Mouse (Mus musculus) B cell, adult 2 months (primary cell): Measurements from ENCODE around the gene Defa20.
"Not testable (repeated sequence)": the region's sequence is repeated elsewhere in the genome, so short reads cannot be mapped to it uniquely, and the experiment has no call there.

ENCODE experiments used
- DNase-seq, 2 experiments: peaks; one replicate each; pipeline ENCODE4 v3.0.0; 2022

Gene Defa20

DNA sequence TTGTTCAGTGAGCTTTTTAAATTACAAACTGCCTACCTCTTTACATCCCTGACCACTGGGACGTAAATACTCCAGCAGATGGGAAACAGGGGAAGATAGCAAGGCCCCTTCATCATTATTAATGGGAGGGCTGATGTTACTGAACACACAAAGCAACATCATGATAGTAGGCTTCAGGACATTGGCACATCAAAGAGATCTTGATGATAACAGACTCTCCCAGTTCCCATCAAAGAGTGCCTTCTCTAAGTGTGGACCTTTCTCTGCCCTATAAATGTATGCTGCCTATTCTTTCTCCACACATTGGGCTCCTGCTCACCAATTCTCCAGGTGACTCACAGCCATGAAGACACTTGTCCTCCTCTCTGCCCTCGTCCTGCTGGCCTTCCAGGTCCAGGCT lies at the start of gene Defa20:
Gene Defa20, plus strand, starts transcription at position 301 of the 400 bp plus-strand sequence.
- DNase-seq: not testable (repeated sequence)

DNA sequence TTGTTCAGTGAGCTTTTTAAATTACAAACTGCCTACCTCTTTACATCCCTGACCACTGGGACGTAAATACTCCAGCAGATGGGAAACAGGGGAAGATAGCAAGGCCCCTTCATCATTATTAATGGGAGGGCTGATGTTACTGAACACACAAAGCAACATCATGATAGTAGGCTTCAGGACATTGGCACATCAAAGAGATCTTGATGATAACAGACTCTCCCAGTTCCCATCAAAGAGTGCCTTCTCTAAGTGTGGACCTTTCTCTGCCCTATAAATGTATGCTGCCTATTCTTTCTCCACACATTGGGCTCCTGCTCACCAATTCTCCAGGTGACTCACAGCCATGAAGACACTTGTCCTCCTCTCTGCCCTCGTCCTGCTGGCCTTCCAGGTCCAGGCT lies 19.7 kb downstream of the Defa20 start, which contains the start of gene Defa32:
Gene Defa32, plus strand, starts transcription at position 301 of the 400 bp plus-strand sequence.
- DNase-seq: not testable (repeated sequence)
